Mouse (Mus musculus): ENCODE data around the gene Ercc1.

Gene Ercc1

GRCm38 (mm10) chr7:19360944-19361343 lies 16.4 kb downstream of the Ercc1 start:
- in situ Hi-C loops (cut with MboI, MseI), result loop anchor here in 1 of 2 experiments (10.0 kb wide), 1 partner anchor 56 kb away; no protein-coding TSS in a partner anchor

GRCm38 (mm10) chr7:19361720-19362119 lies 17.1 kb downstream of the Ercc1 start:
- in situ Hi-C loops (cut with MboI, MseI), result loop anchor here in 1 of 2 experiments (10.0 kb wide), 1 partner anchor 57 kb away; no protein-coding TSS in a partner anchor

GRCm38 (mm10) chr7:19362276-19362675 lies 17.7 kb downstream of the Ercc1 start:
- in situ Hi-C loops (cut with MboI, MseI), result loop anchor here in 1 of 2 experiments (10.0 kb wide), 1 partner anchor 57 kb away; no protein-coding TSS in a partner anchor

GRCm38 (mm10) chr7:19363881-19364280 lies 19.3 kb downstream of the Ercc1 start:
- in situ Hi-C loops (cut with MboI, MseI), result loop anchor here in 1 of 2 experiments (10.0 kb wide), 1 partner anchor 59 kb away; no protein-coding TSS in a partner anchor

GRCm38 (mm10) chr7:19365376-19365775 lies 20.8 kb downstream of the Ercc1 start:
- in situ Hi-C loops (cut with MboI, MseI), result loop anchor here in 1 of 2 experiments (10.0 kb wide), 1 partner anchor 61 kb away; no protein-coding TSS in a partner anchor

- in situ Hi-C loops (cut with MboI, MseI), result loop anchor here in 1 of 2 experiments (10.0 kb wide), 1 partner anchor 64 kb away; no protein-coding TSS in a partner anchor
Measured at GRCm38 (mm10) chr7:19368380-19368779, 23.8 kb downstream of the Ercc1 start.

- in situ Hi-C loops (cut with MboI, MseI), result loop anchor here in 1 of 2 experiments (10.0 kb wide), 1 partner anchor 65 kb away; no protein-coding TSS in a partner anchor
Measured at GRCm38 (mm10) chr7:19369823-19370425, 25.3 kb downstream of the Ercc1 start.

GRCm38 (mm10) chr7:19373367-19373766 lies 28.8 kb downstream of the Ercc1 start:
- in situ Hi-C loops (cut with MboI, MseI), result no loop called here

GRCm38 (mm10) chr7:19375368-19375767 lies 30.8 kb downstream of the Ercc1 start:
- in situ Hi-C loops (cut with MboI, MseI), result no loop called here

- in situ Hi-C loops (cut with MboI, MseI), result no loop called here
Measured at GRCm38 (mm10) chr7:19376019-19376418, 31.4 kb downstream of the Ercc1 start.

- in situ Hi-C loops (cut with MboI, MseI), result no loop called here
Measured at GRCm38 (mm10) chr7:19378049-19378448, 33.5 kb downstream of the Ercc1 start.

GRCm38 (mm10) chr7:19381377-19382165 lies 37.0 kb downstream of the Ercc1 start, which contains the start of gene Ercc2:
Gene Ercc2, plus strand, starts transcription at chr7:19382010.
- in situ Hi-C loops (cut with MboI, MseI), result no loop called here

- in situ Hi-C loops (cut with MboI, MseI), result no loop called here
Measured at GRCm38 (mm10) chr7:19382166-19382541, 37.6 kb downstream of the Ercc1 start.

GRCm38 (mm10) chr7:19383708-19384107 lies 39.1 kb downstream of the Ercc1 start:
- in situ Hi-C loops (cut with MboI, MseI), result no loop called here

- in situ Hi-C loops (cut with MboI, MseI), result no loop called here
Measured at GRCm38 (mm10) chr7:19388699-19389413, 44.3 kb downstream of the Ercc1 start.

GRCm38 (mm10) chr7:19394484-19394883 lies 49.9 kb downstream of the Ercc1 start:
- in situ Hi-C loops (cut with MboI, MseI), result no loop called here

- in situ Hi-C loops (cut with MboI, MseI), result loop anchor here in 1 of 2 experiments (10.0 kb wide), 1 partner anchor 535 kb away; no protein-coding TSS in a partner anchor
Measured at GRCm38 (mm10) chr7:19399496-19400280, 55.1 kb downstream of the Ercc1 start.

- in situ Hi-C loops (cut with MboI, MseI), result loop anchor here in 1 of 2 experiments (10.0 kb wide), 1 partner anchor 534 kb away; no protein-coding TSS in a partner anchor
Measured at GRCm38 (mm10) chr7:19400946-19401345, 56.4 kb downstream of the Ercc1 start.

- in situ Hi-C loops (cut with MboI, MseI), result loop anchor here in 1 of 2 experiments (10.0 kb wide), 1 partner anchor 532 kb away; no protein-coding TSS in a partner anchor
Measured at GRCm38 (mm10) chr7:19402535-19403112, 58.0 kb downstream of the Ercc1 start.

GRCm38 (mm10) chr7:19403731-19404296 lies 59.2 kb downstream of the Ercc1 start, which contains the start of gene Klc3:
Gene Klc3, minus strand, starts transcription at chr7:19404104.
- in situ Hi-C loops (cut with MboI, MseI), result loop anchor here in 1 of 2 experiments (10.0 kb wide), 1 partner anchor 531 kb away; no protein-coding TSS in a partner anchor

All from T-helper 17 cell (primary cell).